Mouse (Mus musculus) ES-CJ7 (cell line): ENCODE measurements at regions not wholly inside any gene's neighbourhood (a gene's known extent, or its start where the extent isn't known, plus 50 kb on each side); places are given as distances from the start of the nearest gene placed in this dataset.
A peak's percentile ranks its signal among the peaks of the same experiment; 100 is the strongest.
"Not testable (repeated sequence)": the region's sequence is repeated elsewhere in the genome, so short reads cannot be mapped to it uniquely, and the experiment has no call there.

ENCODE experiments used
- DNase-seq: peaks from one replicate; pipeline ENCODE4 v3.0.0; 2011; ENCODE audit warnings: low read depth, low spot score

- not testable (repeated sequence) for DNase-seq
These were observed 54.3 kb upstream of the Ccdc66 start for GRCm38 (mm10) chr14:27562564-27562963.

DNA sequence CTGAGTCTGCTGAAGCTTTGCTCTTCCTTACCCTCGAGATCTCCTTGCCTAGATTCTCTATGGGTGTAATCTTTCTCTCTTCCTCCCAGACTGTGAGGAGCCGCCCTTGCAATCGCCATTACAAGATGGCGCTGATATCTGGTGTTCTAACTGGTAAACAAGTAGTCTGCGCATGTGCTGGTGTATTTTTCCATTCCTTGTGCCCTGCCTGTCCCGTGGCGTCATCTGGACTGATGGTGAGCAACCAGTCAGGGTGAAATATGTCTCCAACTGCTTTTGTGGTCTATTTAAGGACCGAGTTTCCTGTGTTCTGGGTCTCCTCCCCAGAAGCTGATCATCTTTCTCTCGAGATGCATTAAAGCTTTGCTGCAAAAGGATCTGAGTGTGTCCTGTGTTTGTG, 53.7 kb upstream of the Ccdc66 start:
- not testable (repeated sequence) for DNase-seq

DNA sequence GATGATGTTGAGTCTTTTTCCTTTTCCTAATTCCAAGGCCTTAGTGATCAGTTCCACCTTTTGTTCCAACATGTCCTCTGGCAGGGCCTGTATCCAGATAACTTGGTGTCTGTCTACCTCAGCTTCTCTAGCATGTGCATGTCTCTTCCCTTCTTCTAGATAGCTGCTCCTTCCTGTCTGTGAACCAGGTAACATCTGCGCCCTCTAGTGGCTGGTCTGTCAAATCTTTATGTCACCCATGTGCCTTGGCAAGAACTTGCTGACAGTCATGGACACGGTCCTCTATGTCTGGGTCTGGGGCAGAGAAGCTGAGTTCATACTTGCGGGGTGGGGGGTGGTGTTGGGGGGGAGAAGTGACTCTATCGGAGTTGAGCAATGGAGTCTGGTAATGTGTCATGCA, 52.2 kb upstream of the Ccdc66 start:
- DNase-seq, result peak; percentile 90

GRCm38 (mm10) chr14:27558794-27559491, 50.7 kb upstream of the Ccdc66 start:
- DNase-seq, result no peak
